Mouse (Mus musculus): ENCODE measurements around the gene Mpz.

The Mpz gene

GRCm38 (mm10) chr1:171149974-171150760 is at the start of gene Mpz, which contains the start of gene Sdhc:
TSS of gene Mpz (plus strand) at chr1:171150711.
TSS of gene Sdhc (minus strand) at chr1:171150603.
- no peak for TF ChIP-seq GATA4 (IDR thresholded peaks at IDR 0.05; ENCODE audit: insufficient replicate concordance, low read length)

- no peak for TF ChIP-seq GATA4 (IDR thresholded peaks at IDR 0.05; ENCODE audit: insufficient replicate concordance, low read length)
These were observed 49.5 kb upstream of the Mpz start for GRCm38 (mm10) chr1:171101033-171101432.

GRCm38 (mm10) chr1:171101733-171102546 is 48.6 kb upstream of the Mpz start:
- TF ChIP-seq GATA4 (IDR thresholded peaks at IDR 0.05; ENCODE audit: insufficient replicate concordance, low read length) = no peak

GRCm38 (mm10) chr1:171102547-171103177 is 47.8 kb upstream of the Mpz start:
- peak; percentile 67; the same call in 1 of the 2 replicates for TF ChIP-seq GATA4 (IDR thresholded peaks at IDR 0.05; ENCODE audit: insufficient replicate concordance, low read length)

GRCm38 (mm10) chr1:171103179-171103840 is 47.2 kb upstream of the Mpz start:
- no peak for TF ChIP-seq GATA4 (IDR thresholded peaks at IDR 0.05; ENCODE audit: insufficient replicate concordance, low read length)

- no peak for TF ChIP-seq GATA4 (IDR thresholded peaks at IDR 0.05; ENCODE audit: insufficient replicate concordance, low read length)
These were observed 45.3 kb upstream of the Mpz start for GRCm38 (mm10) chr1:171105226-171105625.

- no peak for TF ChIP-seq GATA4 (IDR thresholded peaks at IDR 0.05; ENCODE audit: insufficient replicate concordance, low read length)
These were observed 40.9 kb upstream of the Mpz start for GRCm38 (mm10) chr1:171109620-171110019.

- no peak for TF ChIP-seq GATA4 (IDR thresholded peaks at IDR 0.05; ENCODE audit: insufficient replicate concordance, low read length)
These were observed 39.9 kb upstream of the Mpz start for GRCm38 (mm10) chr1:171110659-171111019.

- 0 out of 2 replicates have a peak, but pooled peaks have one; percentile 22 for TF ChIP-seq GATA4 (IDR thresholded peaks at IDR 0.05; ENCODE audit: insufficient replicate concordance, low read length)
These were observed 39.3 kb upstream of the Mpz start for GRCm38 (mm10) chr1:171111020-171111780.

GRCm38 (mm10) chr1:171111781-171112575 is 38.5 kb upstream of the Mpz start:
- no peak for TF ChIP-seq GATA4 (IDR thresholded peaks at IDR 0.05; ENCODE audit: insufficient replicate concordance, low read length)

GRCm38 (mm10) chr1:171112986-171113385 is 37.5 kb upstream of the Mpz start:
- TF ChIP-seq GATA4 (IDR thresholded peaks at IDR 0.05; ENCODE audit: insufficient replicate concordance, low read length) = no peak

- TF ChIP-seq GATA4 (IDR thresholded peaks at IDR 0.05; ENCODE audit: insufficient replicate concordance, low read length) = peak; percentile 33; the same call in 1 of the 2 replicates
These were observed 36.6 kb upstream of the Mpz start, which contains the start of gene Cfap126 for GRCm38 (mm10) chr1:171113873-171114299. TSS of gene Cfap126 (plus strand) at chr1:171113918.

GRCm38 (mm10) chr1:171116280-171116679 is 34.2 kb upstream of the Mpz start:
- TF ChIP-seq GATA4 (IDR thresholded peaks at IDR 0.05; ENCODE audit: insufficient replicate concordance, low read length) = no peak

All from liver, adult (tissue).